Mouse (Mus musculus): ENCODE results near the gene Fam169b.

Gene Fam169b

GRCm38 (mm10) chr7:68312395-68312794, 38.8 kb downstream of the Fam169b start:
- peak; percentile 50 for ATAC-seq (ENCODE audit: insufficient number of reproducible peaks, low FRiP score, low TSS enrichment)

GRCm38 (mm10) chr7:68313038-68313782, 39.6 kb downstream of the Fam169b start:
- ATAC-seq (ENCODE audit: insufficient number of reproducible peaks, low FRiP score, low TSS enrichment) = no peak

GRCm38 (mm10) chr7:68314286-68314685, 40.6 kb downstream of the Fam169b start:
- ATAC-seq (ENCODE audit: insufficient number of reproducible peaks, low FRiP score, low TSS enrichment) = no peak

GRCm38 (mm10) chr7:68315068-68315467, 41.4 kb downstream of the Fam169b start:
- no peak for ATAC-seq (ENCODE audit: insufficient number of reproducible peaks, low FRiP score, low TSS enrichment)

- ATAC-seq (ENCODE audit: insufficient number of reproducible peaks, low FRiP score, low TSS enrichment) = peak; percentile 80
Observed at GRCm38 (mm10) chr7:68318006-68318788, 44.6 kb downstream of the Fam169b start.

GRCm38 (mm10) chr7:68318979-68319378, 45.3 kb downstream of the Fam169b start:
- no peak for ATAC-seq (ENCODE audit: insufficient number of reproducible peaks, low FRiP score, low TSS enrichment)

- ATAC-seq (ENCODE audit: insufficient number of reproducible peaks, low FRiP score, low TSS enrichment) = no peak
Observed at GRCm38 (mm10) chr7:68320078-68320810, 46.6 kb downstream of the Fam169b start.

GRCm38 (mm10) chr7:68323051-68323450, 49.4 kb downstream of the Fam169b start:
- no peak for ATAC-seq (ENCODE audit: insufficient number of reproducible peaks, low FRiP score, low TSS enrichment)

- no peak for ATAC-seq (ENCODE audit: insufficient number of reproducible peaks, low FRiP score, low TSS enrichment)
Observed at GRCm38 (mm10) chr7:68326190-68326722, 52.6 kb downstream of the Fam169b start.

GRCm38 (mm10) chr7:68329000-68329399, 55.4 kb downstream of the Fam169b start:
- no peak for ATAC-seq (ENCODE audit: insufficient number of reproducible peaks, low FRiP score, low TSS enrichment)

GRCm38 (mm10) chr7:68332799-68333198, 59.2 kb downstream of the Fam169b start:
- no peak for ATAC-seq (ENCODE audit: insufficient number of reproducible peaks, low FRiP score, low TSS enrichment)

GRCm38 (mm10) chr7:68337080-68337781, 63.6 kb downstream of the Fam169b start:
- ATAC-seq (ENCODE audit: insufficient number of reproducible peaks, low FRiP score, low TSS enrichment) = no peak

- ATAC-seq (ENCODE audit: insufficient number of reproducible peaks, low FRiP score, low TSS enrichment) = no peak
Observed at GRCm38 (mm10) chr7:68338680-68339079, 65.0 kb downstream of the Fam169b start.

GRCm38 (mm10) chr7:68344561-68344960, 70.9 kb downstream of the Fam169b start:
- ATAC-seq (ENCODE audit: insufficient number of reproducible peaks, low FRiP score, low TSS enrichment) = no peak

- no peak for ATAC-seq (ENCODE audit: insufficient number of reproducible peaks, low FRiP score, low TSS enrichment)
Observed at GRCm38 (mm10) chr7:68345963-68346362, 72.3 kb downstream of the Fam169b start.

- no peak for ATAC-seq (ENCODE audit: insufficient number of reproducible peaks, low FRiP score, low TSS enrichment)
Observed at GRCm38 (mm10) chr7:68355325-68356076, 81.9 kb downstream of the Fam169b start.

- ATAC-seq (ENCODE audit: insufficient number of reproducible peaks, low FRiP score, low TSS enrichment) = peak; percentile 49; the same call in 1 of the 2 replicates
Observed at GRCm38 (mm10) chr7:68357407-68357806, 83.8 kb downstream of the Fam169b start.

- ATAC-seq (ENCODE audit: insufficient number of reproducible peaks, low FRiP score, low TSS enrichment) = no peak
Observed at GRCm38 (mm10) chr7:68362609-68363008, 89.0 kb downstream of the Fam169b start.

GRCm38 (mm10) chr7:68365711-68366110, 92.1 kb downstream of the Fam169b start:
- no peak for ATAC-seq (ENCODE audit: insufficient number of reproducible peaks, low FRiP score, low TSS enrichment)

All from cerebellum, adult (tissue).